Mouse (Mus musculus) CH12.LX (cell line): Measurements from ENCODE around the gene Ssx2ip. TPM values are rescaled to one million over a fixed set of nuclear protein-coding genes. Genes with fewer than 3 reads are reported as not detected.

ENCODE experiments used
- DNase-seq: peaks from one replicate; pipeline ENCODE4 v3.0.0-alpha.2; 2013; ENCODE audit errors: extremely low read depth
- H3K27ac ChIP-seq: 2 replicates; pipeline ENCODE4 v1.5.1; 2012; ENCODE audit warnings: low read depth, mild to moderate bottlenecking, control low read depth, moderate library complexity; ENCODE audit not compliant: insufficient read depth
- H3K27me3 ChIP-seq: replicated peaks from 2 replicates; pipeline ENCODE3; 2012; ENCODE audit warnings: inconsistent platforms
- H3K36me3 ChIP-seq, 2 experiments: replicated peaks in 1 of 2; 2 replicates each; pipeline versions ENCODE3 to v1.6.1; 2012; ENCODE audit warnings: inconsistent platforms in 1 of 2, low read length in 1 of 2, mild to moderate bottlenecking in 1 of 2, mixed read lengths in 1 of 2, moderate library complexity in 1 of 2; ENCODE audit not compliant: control insufficient read depth in 1 of 2, insufficient read depth in 1 of 2
- H3K4me1 ChIP-seq, 2 experiments: 2 replicates each; pipeline ENCODE4 v1.6.1; 2012; ENCODE audit warnings: inconsistent platforms in 1 of 2, moderate library complexity in 1 of 2; ENCODE audit not compliant: insufficient read depth in 2 of 2, control insufficient read depth in 1 of 2
- H3K4me2 ChIP-seq: 2 replicates; pipeline ENCODE4 v1.6.1; 2012; ENCODE audit warnings: low read depth, mild to moderate bottlenecking, control low read depth; ENCODE audit not compliant: poor library complexity, insufficient read depth, severe bottlenecking
- H3K4me3 ChIP-seq, 3 experiments: fragments of 150-350 bp in 1 of 3; sonication (generic) in 1 of 3; replicated peaks in 1 of 3; 2 replicates each; pipeline versions ENCODE3 to v1.5.1; 2011 to 2012; ENCODE audit warnings: low read depth in 2 of 3, low read length in 2 of 3, mild to moderate bottlenecking in 2 of 3, moderate library complexity in 2 of 3, control low read depth in 1 of 3, improper control_type of control experiment in 1 of 3, inconsistent platforms in 1 of 3, mixed read lengths in 1 of 3; ENCODE audit not compliant: poor library complexity in 1 of 3
- H3K79me2 ChIP-seq: replicated peaks from 2 replicates; pipeline ENCODE4 v1.6.1; 2012; ENCODE audit warnings: mild to moderate bottlenecking, moderate library complexity; ENCODE audit not compliant: control insufficient read depth, poor library complexity, insufficient read depth, severe bottlenecking; ENCODE audit errors: extremely low read depth
- H3K9ac ChIP-seq: 2 replicates; pipeline ENCODE4 v1.6.1; 2012; ENCODE audit warnings: low read depth, mild to moderate bottlenecking, control low read depth, moderate library complexity; ENCODE audit not compliant: insufficient read depth
- H3K9me3 ChIP-seq: replicated peaks from 2 replicates; pipeline ENCODE3; 2012; ENCODE audit warnings: low read length, inconsistent platforms, mixed read lengths
- CHD1 ChIP-seq: IDR thresholded peaks from 2 replicates; pipeline ENCODE4 v1.6.1; 2012; ENCODE audit warnings: low read depth, low read length, improper control_type of control experiment, inconsistent platforms
- EP300 ChIP-seq: IDR thresholded peaks from 2 replicates; pipeline ENCODE4 v1.6.1; 2011; ENCODE audit warnings: low read length, improper control_type of control experiment
- MAZ ChIP-seq: IDR thresholded peaks from 2 replicates; pipeline ENCODE4 v1.6.1; 2012; ENCODE audit warnings: low read depth, mild to moderate bottlenecking, inconsistent platforms, low read length, improper control_type of control experiment, moderate library complexity
- MYC ChIP-seq: IDR thresholded peaks from 2 replicates; pipeline ENCODE4 v1.6.1; 2011; ENCODE audit warnings: low read depth, mild to moderate bottlenecking, improper control_type of control experiment, low read length
- PAX5 ChIP-seq: IDR thresholded peaks from 2 replicates; pipeline ENCODE4 v1.6.1; 2012; ENCODE audit warnings: low read length, inconsistent platforms, mixed read lengths
- RAD21 ChIP-seq: IDR thresholded peaks from 2 replicates; pipeline ENCODE4 v1.6.1; 2011; ENCODE audit warnings: low read depth, mild to moderate bottlenecking, low read length, improper control_type of control experiment, moderate library complexity
- RCOR1 ChIP-seq: conservative IDR thresholded peaks from 2 replicates; pipeline ENCODE4 v1.6.1; 2012; ENCODE audit warnings: low read depth, mild to moderate bottlenecking, inconsistent platforms, low read length, improper control_type of control experiment
- SIN3A ChIP-seq: IDR thresholded peaks from 2 replicates; pipeline ENCODE4 v1.6.1; 2012; ENCODE audit warnings: low read length, improper control_type of control experiment, inconsistent platforms
- TCF12 ChIP-seq: IDR thresholded peaks from 2 replicates; pipeline ENCODE4 v1.6.1; 2014; ENCODE audit warnings: low read depth, mild to moderate bottlenecking, inconsistent platforms, low read length, improper control_type of control experiment
- ZMIZ1 ChIP-seq: IDR thresholded peaks from 2 replicates; pipeline ENCODE4 v1.6.1; 2012; ENCODE audit warnings: low read depth, mild to moderate bottlenecking, inconsistent platforms, low read length, improper control_type of control experiment
- ZNF384 ChIP-seq: IDR thresholded peaks from 2 replicates; pipeline ENCODE4 v1.6.1; 2012; ENCODE audit warnings: low read depth, low read length, improper control_type of control experiment, inconsistent platforms
- dilution Hi-C: fragments of 300-500 bp; cut with MboI; formaldehyde crosslinking; loops from 2 replicates; pipeline ENCODE4 v1.14.3; 2020; ENCODE audit warnings: low sequenced_read_pairs; ENCODE audit not compliant: extremely low pct_unique_long_range_greater_than_20kb, extremely low pct_ligation_motif_present
- in situ Hi-C: fragments of 300-500 bp; cut with MboI; formaldehyde crosslinking; loops from 3 replicates; pipeline ENCODE4 v1.14.3; 2019; ENCODE audit warnings: low sequenced_read_pairs, low pct_ligation_motif_present, low pct_unique_long_range_greater_than_20kb, mixed read lengths
- polyA plus RNA-seq: library from polyadenylated mRNA; unstranded; fragments of >175 nt; gene quantifications from 2 replicates; pipeline ENCODE4 v1.2.1, GENCODE M21; 2012; ENCODE audit warnings: low read depth; ENCODE audit not compliant: insufficient read length
- total RNA-seq, 2 experiments: library from RNA; depleted of rRNA; stranded (reverse); fragments of 300-350 nt in 1 of 2; fragments of >200 nt in 1 of 2; gene quantifications; 2 replicates each; pipeline ENCODE4 v1.2.3; 2012 to 2014

Ssx2ip gene
- total and polyA plus RNA-seq, 3 experiments, result 28.0 to 32.6 (median 31.9) TPM

DNA sequence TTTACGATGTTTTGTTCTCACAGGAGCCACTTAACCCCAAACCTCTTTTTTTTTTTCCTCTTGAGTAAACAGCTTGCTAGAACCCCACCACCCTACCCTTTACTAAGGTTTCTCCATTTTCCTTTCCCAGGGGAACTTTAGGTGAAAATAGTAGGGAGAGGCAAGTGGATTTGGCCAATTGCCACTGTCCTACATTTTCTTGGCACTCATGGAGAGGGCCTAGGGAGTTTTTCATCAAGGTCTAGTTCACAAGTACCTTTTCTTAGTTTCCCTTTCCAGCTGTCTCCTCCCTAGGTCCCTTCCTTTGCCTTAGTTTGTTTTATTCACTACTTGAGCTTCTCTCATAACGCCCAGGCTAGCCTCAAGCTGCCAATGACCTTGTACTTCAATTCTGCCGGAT, 672 bp upstream of the Ssx2ip start:
- peaks cover 15% of the 10 kb centered on the region for H3K9me3 ChIP-seq
- H3K27ac ChIP-seq, result no peak overlapping the region
- TF ChIP-seq EP300 (0 out of 2 replicates have a peak, but pooled peaks have one; percentile 7), CHD1 (peak; percentile 68; the same call in 1 of the 2 replicates), SIN3A (no peak), ZNF384 (peak; percentile 36; the same call in 1 of the 2 replicates)
- peak overlapping the region; percentile 63 for H3K4me2 ChIP-seq
- peak overlapping the region; percentile 38 to 92 (median 72) for H3K4me3 ChIP-seq
- peak overlapping the region; percentile 59 for H3K9ac ChIP-seq
- peaks cover 0 to 15% of the 10 kb centered on the region in 2 experiments for H3K36me3 ChIP-seq
- no peaks in the 10 kb centered on the region; the same call in 1 of the 2 replicates for H3K79me2 ChIP-seq
- H3K27me3 ChIP-seq, result peaks cover 16% of the 10 kb centered on the region
- in situ Hi-C loops, result no loop called here
- peaks cover 7 to 35% of the 10 kb centered on the region in 2 experiments; a peak in 3 of 4 replicates for H3K4me1 ChIP-seq
- dilution Hi-C loops, result no loop called here
- DNase-seq, result no peak

DNA sequence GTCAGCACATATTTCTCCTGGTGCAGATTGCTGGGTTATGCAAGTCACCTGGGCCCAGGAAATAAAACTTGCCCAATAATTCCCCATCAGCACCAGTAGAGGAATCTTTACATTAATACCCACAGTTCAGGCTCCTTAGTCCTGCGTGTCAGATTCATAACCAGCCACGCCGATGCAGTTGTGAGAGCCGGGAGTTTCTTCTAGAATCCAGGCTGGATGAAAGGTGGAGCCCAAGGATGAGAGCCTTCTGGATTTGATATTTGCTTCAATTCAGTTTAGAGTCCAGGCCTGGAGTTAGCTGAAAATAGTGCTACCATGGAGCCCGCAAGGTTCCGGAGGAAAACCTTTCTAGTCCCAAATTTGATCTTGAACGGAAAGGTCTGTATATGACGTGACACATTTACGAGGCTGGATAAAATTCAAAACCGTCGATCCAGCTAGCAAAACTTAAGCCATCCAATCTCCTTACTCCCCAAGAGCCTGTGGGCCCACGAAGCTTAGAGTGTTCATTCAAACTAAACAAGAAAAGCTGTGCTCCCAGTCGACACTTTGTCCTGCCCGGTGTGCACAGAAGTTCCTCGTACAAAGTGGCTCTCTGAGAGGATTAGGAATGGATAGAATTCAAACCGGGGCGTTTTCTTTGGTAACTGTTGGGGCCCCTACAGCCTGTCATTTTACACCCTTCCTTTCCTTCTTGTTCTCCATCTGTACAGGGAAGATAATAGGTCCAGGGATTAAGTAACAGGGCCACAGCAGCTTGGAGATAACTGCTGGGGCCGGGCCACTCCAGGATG, 968 bp downstream of the Ssx2ip start:
- dilution Hi-C loops (no loop called here), in situ Hi-C loops (no loop called here)
- H3K4me2 ChIP-seq, result peak overlapping the region; percentile 75
- H3K4me1 ChIP-seq, result peaks cover 7 to 40% of the 10 kb centered on the region in 2 experiments; a peak in 3 of 4 replicates
- peak overlapping the region; percentile 56 for H3K9ac ChIP-seq
- H3K27me3 ChIP-seq, result peaks cover 15% of the 10 kb centered on the region
- peaks cover 0 to 21% of the 10 kb centered on the region in 2 experiments for H3K36me3 ChIP-seq
- H3K9me3 ChIP-seq, result peaks cover 15% of the 10 kb centered on the region
- H3K27ac ChIP-seq, result no peak overlapping the region
- no peak for DNase-seq
- H3K4me3 ChIP-seq, result peak overlapping the region; percentile 62 to 92 (median 72)
- H3K79me2 ChIP-seq, result no peaks in the 10 kb centered on the region; the same call in 1 of the 2 replicates
- TF ChIP-seq ZNF384 (no peak), EP300 (no peak)

DNA sequence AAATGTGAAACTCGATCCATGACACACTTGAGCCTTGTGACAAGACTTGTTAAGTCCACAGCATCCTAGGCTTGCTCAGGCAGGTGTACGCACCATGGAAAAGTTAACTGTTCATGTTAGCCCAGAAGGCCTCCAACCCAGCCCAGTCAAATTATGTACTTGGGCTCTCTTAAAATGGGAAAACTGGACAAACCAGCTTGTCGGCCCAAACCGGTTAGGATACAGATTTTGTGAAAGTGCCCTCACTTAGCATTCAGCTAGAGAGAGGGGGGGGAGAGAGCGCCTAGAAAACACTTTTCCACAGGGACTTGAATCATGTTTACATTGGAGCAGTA, 1.5 kb downstream of the Ssx2ip start:
- Histone ChIP-seq H3K27me3 (peaks cover 13% of the 10 kb centered on the region), H3K4me1 (peaks cover 7 to 40% of the 10 kb centered on the region in 2 experiments; a peak in 3 of 4 replicates), H3K4me3 (no peak overlapping the region), H3K27ac (no peak overlapping the region), H3K4me2 (no peak overlapping the region), H3K9me3 (peaks cover 15% of the 10 kb centered on the region), H3K79me2 (no peaks in the 10 kb centered on the region; the same call in 1 of the 2 replicates), H3K36me3 (peaks cover 0 to 23% of the 10 kb centered on the region in 2 experiments), H3K9ac (no peak overlapping the region)
- no peak for DNase-seq
- in situ Hi-C loops, result no loop called here
- dilution Hi-C loops, result no loop called here
- TF ChIP-seq TCF12 (no peak), RAD21 (no peak), EP300 (no peak), MAZ (no peak), RCOR1 (no peak), MYC (no peak), PAX5 (no peak), ZMIZ1 (no peak)
